In genomic region chr5:27063871-27064270, GRCm38 (mm10) we compare ENCODE assay signal across 18 mouse cellular contexts.
DNase-seq lines count a peak whose midpoint lies in the region; ATAC-seq and TF ChIP-seq lines count a peak whose summit lies in the region.
"Had no signal": no experiment of that assay in that cellular context is flagged by ENCODE, and none has a peak within 500 bp of the region (broad histone marks: within the 10 kb centered on the region; RNA-seq: fewer than 3 reads in every experiment).

No protein-coding gene starts in this region.

- no peak for TF ChIP-seq CTCF in left cerebral cortex, adult 2 months (IDR thresholded peaks at IDR 0.05)
- no peak for TF ChIP-seq CTCF in hindbrain, postnatal 0 days (IDR thresholded peaks at IDR 0.05; ENCODE audit: low read depth)

- peak; percentile 56 for DNase-seq in midbrain, embryonic 11.5 days (ENCODE audit: low spot score, missing footprints)
- peak; percentile 40 to 63 for DNase-seq in kidney, postnatal 25 days
- no peak for DNase-seq in left cerebral cortex, adult 2 months (ENCODE audit: extremely low spot score in 1 of 2, low spot score in 2 of 2)
- DNase-seq in urinary bladder, adult 18-20 months (ENCODE audit: low spot score in 2 of 2), result no peak
- no peak for DNase-seq in hindbrain, postnatal 0 days (ENCODE audit: low spot score)
- DNase-seq: adrenal gland, adult 2 months; adrenal gland, postnatal 25 days; cerebellum, adult 18-20 months; cerebellum, postnatal 10 days; forebrain, postnatal 0 days; gastrocnemius, adult 2 months; gastrocnemius, postnatal 25 days; heart, postnatal 10 days had no signal

- H3K9ac ChIP-seq in midbrain, embryonic 11.5 days (ENCODE audit: low read length), result no peak overlapping the region
- no peak overlapping the region for H3K9ac ChIP-seq in midbrain, embryonic 16.5 days (ENCODE audit: low read depth, low read length)
- H3K9ac ChIP-seq in kidney, embryonic 16.5 days (replicated peaks; ENCODE audit: low read length), result no peak overlapping the region
- H3K9ac ChIP-seq in hindbrain, postnatal 0 days (replicated peaks; ENCODE audit: low read length), result no peak overlapping the region
- H3K9ac ChIP-seq: forebrain, embryonic 13.5 days; forebrain, postnatal 0 days; hindbrain, embryonic 14.5 days had no signal

- ATAC-seq in midbrain, embryonic 11.5 days (ENCODE audit: low FRiP score), result no peak
- ATAC-seq in midbrain, embryonic 16.5 days, result no peak
- peak; percentile 61; the same call in 1 of the 2 replicates for ATAC-seq in kidney, embryonic 16.5 days (ENCODE audit: low FRiP score, low TSS enrichment)
- no peak for ATAC-seq in hindbrain, postnatal 0 days
- ATAC-seq: forebrain, embryonic 13.5 days; forebrain, postnatal 0 days had no signal

- no peaks in the 10 kb centered on the region for H3K36me3 ChIP-seq in midbrain, embryonic 11.5 days (ENCODE audit: control insufficient read depth, insufficient read depth, low read length)
- no peaks in the 10 kb centered on the region for H3K36me3 ChIP-seq in midbrain, embryonic 16.5 days (ENCODE audit: control insufficient read depth, insufficient read depth, low read length)
- no peaks in the 10 kb centered on the region for H3K36me3 ChIP-seq in kidney, embryonic 16.5 days (ENCODE audit: insufficient read depth, low read length)
- no peaks in the 10 kb centered on the region for H3K36me3 ChIP-seq in hindbrain, postnatal 0 days (ENCODE audit: insufficient read depth, low read length)
- H3K36me3 ChIP-seq: embryonic facial prominence, embryonic 10.5 days had no signal

- H3K4me1 ChIP-seq in midbrain, embryonic 11.5 days (ENCODE audit: control insufficient read depth, insufficient read depth, low read length), result no peaks in the 10 kb centered on the region
- H3K4me1 ChIP-seq in midbrain, embryonic 16.5 days (ENCODE audit: control insufficient read depth, insufficient read depth, low read length), result peaks cover 5% of the 10 kb centered on the region
- no peaks in the 10 kb centered on the region for H3K4me1 ChIP-seq in kidney, embryonic 16.5 days (ENCODE audit: insufficient read depth, low read length)
- no peaks in the 10 kb centered on the region; the same call in 1 of the 2 replicates for H3K4me1 ChIP-seq in hindbrain, postnatal 0 days (ENCODE audit: insufficient read depth, low read length)
- H3K4me1 ChIP-seq: forebrain, embryonic 13.5 days had no signal

- no peaks in the 10 kb centered on the region for H3K9me3 ChIP-seq in midbrain, embryonic 11.5 days (ENCODE audit: control insufficient read depth, low read length)
- H3K9me3 ChIP-seq in midbrain, embryonic 16.5 days (replicated peaks; ENCODE audit: control insufficient read depth, low read length, poor library complexity, severe bottlenecking), result no peaks in the 10 kb centered on the region
- no peaks in the 10 kb centered on the region for H3K9me3 ChIP-seq in kidney, embryonic 16.5 days (ENCODE audit: low read length)
- no peaks in the 10 kb centered on the region for H3K9me3 ChIP-seq in hindbrain, postnatal 0 days (ENCODE audit: low read length)
- H3K9me3 ChIP-seq: embryonic facial prominence, embryonic 10.5 days; forebrain, embryonic 13.5 days had no signal

- WGBS in midbrain, embryonic 11.5 days, result 89% methylated on average over 1 of the region's 1 CpGs
- WGBS in midbrain, embryonic 16.5 days, result 64% methylated on average over 1 of the region's 1 CpGs
- 41% methylated on average over 1 of the region's 1 CpGs for WGBS in kidney, embryonic 16.5 days
- 60% methylated on average over 1 of the region's 1 CpGs for whole genome bisulfite sequencing in hindbrain, postnatal 0 days

- H3K4me3 ChIP-seq in midbrain, embryonic 11.5 days (ENCODE audit: low read depth, low read length), result no peak overlapping the region
- no peak overlapping the region for H3K4me3 ChIP-seq in midbrain, embryonic 16.5 days (ENCODE audit: low read depth, low read length)
- no peak overlapping the region for H3K4me3 ChIP-seq in kidney, embryonic 16.5 days (ENCODE audit: low read length)
- no peak overlapping the region for H3K4me3 ChIP-seq in left cerebral cortex, adult 2 months
- H3K4me3 ChIP-seq in hindbrain, postnatal 0 days (ENCODE audit: low read length), result no peak overlapping the region
- H3K4me3 ChIP-seq: embryonic facial prominence, embryonic 10.5 days; forebrain, embryonic 13.5 days; gastrocnemius, adult 2 months had no signal

- no peaks in the 10 kb centered on the region for H3K27me3 ChIP-seq in midbrain, embryonic 11.5 days (ENCODE audit: control insufficient read depth, insufficient read depth, low read length)
- H3K27me3 ChIP-seq in midbrain, embryonic 16.5 days (ENCODE audit: control insufficient read depth, insufficient read depth, low read depth, low read length), result no peaks in the 10 kb centered on the region
- no peaks in the 10 kb centered on the region for H3K27me3 ChIP-seq in kidney, embryonic 16.5 days (ENCODE audit: insufficient read depth, low read length)
- no peaks in the 10 kb centered on the region for H3K27me3 ChIP-seq in hindbrain, postnatal 0 days (ENCODE audit: insufficient read depth, low read length)
- H3K27me3 ChIP-seq: forebrain, embryonic 13.5 days had no signal

- H3K27ac ChIP-seq in midbrain, embryonic 11.5 days (ENCODE audit: low read depth, low read length), result no peak overlapping the region
- H3K27ac ChIP-seq in midbrain, embryonic 16.5 days (ENCODE audit: low read length), result no peak overlapping the region
- H3K27ac ChIP-seq in kidney, embryonic 16.5 days (ENCODE audit: low read length), result no peak overlapping the region
- H3K27ac ChIP-seq in left cerebral cortex, adult 2 months, result no peak overlapping the region
- no peak overlapping the region for H3K27ac ChIP-seq in hindbrain, postnatal 0 days
- H3K27ac ChIP-seq: embryonic facial prominence, embryonic 10.5 days; forebrain, embryonic 13.5 days; gastrocnemius, adult 2 months; hindbrain, embryonic 14.5 days had no signal

- no peak overlapping the region for H3K4me2 ChIP-seq in midbrain, embryonic 11.5 days
- no peak overlapping the region for H3K4me2 ChIP-seq in midbrain, embryonic 16.5 days (ENCODE audit: low read length)
- no peak overlapping the region for H3K4me2 ChIP-seq in kidney, embryonic 16.5 days (replicated peaks; ENCODE audit: low read depth, low read length)
- no peak overlapping the region for H3K4me2 ChIP-seq in hindbrain, postnatal 0 days (ENCODE audit: low read depth, low read length)
- H3K4me2 ChIP-seq: forebrain, embryonic 13.5 days; hindbrain, embryonic 14.5 days had no signal

- intact Hi-C loops in left cerebral cortex, adult 2 months (cut with DNase I), result no loop called here

Comparison
In these comparisons a context has a peak if more than half of its experiments do, and no peak if none do; other contexts are left out.
1. DNase-seq: peak in midbrain, embryonic 11.5 days (single experiment) and kidney, postnatal 25 days (2 of 2); none in left cerebral cortex, adult 2 months (0 of 2), urinary bladder, adult 18-20 months (0 of 2) and hindbrain, postnatal 0 days (single experiment).